Mouse (Mus musculus): ENCODE data around the gene Hfe2.

The Hfe2 gene

GRCm38 (mm10) chr3:96526864-96527542 is 2.0 kb downstream of the Hfe2 start:
- no peak for DNase-seq (ENCODE audit: low spot score in 2 of 2)

- DNase-seq (ENCODE audit: low spot score in 2 of 2) = no peak
Measured at GRCm38 (mm10) chr3:96528506-96528905, 3.5 kb downstream of the Hfe2 start.

GRCm38 (mm10) chr3:96532050-96532449 is 7.1 kb downstream of the Hfe2 start:
- no peak for DNase-seq (ENCODE audit: low spot score in 2 of 2)

GRCm38 (mm10) chr3:96534300-96534699 is 9.3 kb downstream of the Hfe2 start:
- DNase-seq (ENCODE audit: low spot score in 2 of 2) = no peak

GRCm38 (mm10) chr3:96539316-96539715 is 14.3 kb downstream of the Hfe2 start:
- DNase-seq (ENCODE audit: low spot score in 2 of 2) = no peak

- DNase-seq (ENCODE audit: low spot score in 2 of 2) = no peak
Measured at GRCm38 (mm10) chr3:96540740-96541139, 15.8 kb downstream of the Hfe2 start.

GRCm38 (mm10) chr3:96541328-96542078 is 16.5 kb downstream of the Hfe2 start:
- no peak for DNase-seq (ENCODE audit: low spot score in 2 of 2)

GRCm38 (mm10) chr3:96542554-96542953 is 17.6 kb downstream of the Hfe2 start:
- no peak for DNase-seq (ENCODE audit: low spot score in 2 of 2)

- DNase-seq (ENCODE audit: low spot score in 2 of 2) = peak; percentile 62 to 80
Measured at GRCm38 (mm10) chr3:96543345-96543744, 18.4 kb downstream of the Hfe2 start.

- no peak for DNase-seq (ENCODE audit: low spot score in 2 of 2)
Measured at GRCm38 (mm10) chr3:96545565-96545964, 20.6 kb downstream of the Hfe2 start.

- no peak for DNase-seq (ENCODE audit: low spot score in 2 of 2)
Measured at GRCm38 (mm10) chr3:96546880-96547279, 21.9 kb downstream of the Hfe2 start.

GRCm38 (mm10) chr3:96547389-96547960 is 22.5 kb downstream of the Hfe2 start:
- DNase-seq (ENCODE audit: low spot score in 2 of 2) = peak; percentile 84 to 89

- no peak for DNase-seq (ENCODE audit: low spot score in 2 of 2)
Measured at GRCm38 (mm10) chr3:96548824-96549223, 23.9 kb downstream of the Hfe2 start.

GRCm38 (mm10) chr3:96549346-96549745 is 24.4 kb downstream of the Hfe2 start:
- DNase-seq (ENCODE audit: low spot score in 2 of 2) = no peak

GRCm38 (mm10) chr3:96551203-96551602 is 26.2 kb downstream of the Hfe2 start:
- DNase-seq (ENCODE audit: low spot score in 2 of 2) = peak; percentile 61 to 75

- DNase-seq (ENCODE audit: low spot score in 2 of 2) = no peak
Measured at GRCm38 (mm10) chr3:96551890-96552289, 26.9 kb downstream of the Hfe2 start.

- DNase-seq (ENCODE audit: low spot score in 2 of 2) = no peak
Measured at GRCm38 (mm10) chr3:96553601-96554000, 28.6 kb downstream of the Hfe2 start.

- DNase-seq (ENCODE audit: low spot score in 2 of 2) = no peak
Measured at GRCm38 (mm10) chr3:96554251-96554650, 29.3 kb downstream of the Hfe2 start.

- peak; percentile 71 to 80 for DNase-seq (ENCODE audit: low spot score in 2 of 2)
Measured at GRCm38 (mm10) chr3:96555041-96555596, 30.1 kb downstream of the Hfe2 start.

- no peak for DNase-seq (ENCODE audit: low spot score in 2 of 2)
Measured at GRCm38 (mm10) chr3:96555999-96556614, 31.1 kb downstream of the Hfe2 start.

GRCm38 (mm10) chr3:96556651-96557635 is 32.0 kb downstream of the Hfe2 start:
- DNase-seq (ENCODE audit: low spot score in 2 of 2) = no peak
